Mouse (Mus musculus) spleen, adult 2 months (tissue): Measurements from ENCODE around the gene Bet1l. TPM values are rescaled to one million over a fixed set of nuclear protein-coding genes. Genes with fewer than 3 reads are reported as not detected.

Experiments
- DNase-seq, 2 experiments: peaks; one replicate each; pipeline versions ENCODE4 v3.0.0 to v3.0.0-alpha.2; 2012 to 2021; ENCODE audit warnings: low spot score in 2 of 2, low read depth in 1 of 2
- H3K27ac ChIP-seq: fragments of 200-500 bp; 2 replicates; pipeline ENCODE4 v1.5.1; 2012; ENCODE audit warnings: low read length, inconsistent platforms; ENCODE audit not compliant: insufficient read depth
- H3K27me3 ChIP-seq: fragments of 200-500 bp; 2 replicates; pipeline ENCODE4 v1.6.1; 2012; ENCODE audit warnings: mild to moderate bottlenecking, moderate library complexity, low read length, inconsistent platforms; ENCODE audit not compliant: control insufficient read depth, insufficient read depth
- H3K36me3 ChIP-seq: fragments of 200-500 bp; 2 replicates; pipeline ENCODE4 v1.6.1; 2012; ENCODE audit warnings: mild to moderate bottlenecking, low read length, inconsistent platforms; ENCODE audit not compliant: control insufficient read depth, insufficient read depth
- H3K4me1 ChIP-seq: fragments of 200-500 bp; 2 replicates; pipeline ENCODE4 v1.6.1; 2011; ENCODE audit warnings: inconsistent platforms; ENCODE audit not compliant: control insufficient read depth, insufficient read depth, insufficient read length
- H3K4me3 ChIP-seq: fragments of 200-500 bp; 2 replicates; pipeline ENCODE4 v1.5.1; 2011; ENCODE audit warnings: mild to moderate bottlenecking, inconsistent platforms; ENCODE audit not compliant: insufficient read depth, insufficient read length; ENCODE audit errors: extremely low read depth
- CTCF ChIP-seq: fragments of 200-500 bp; IDR thresholded peaks from 2 replicates; pipeline ENCODE4 v1.5.1; 2011; ENCODE audit warnings: mild to moderate bottlenecking, inconsistent platforms; ENCODE audit not compliant: insufficient read depth, insufficient read length, insufficient replicate concordance; ENCODE audit errors: extremely low read depth
- POLR2A ChIP-seq: fragments of 200-500 bp; IDR thresholded peaks from 2 replicates; pipeline ENCODE4 v1.6.1; 2011; ENCODE audit warnings: low read depth, low read length, inconsistent platforms
- WGBS: fragments of 180-500 bp; shearing (Covaris S2); methylation state at CpG from one replicate; pipeline ENCODE4 v1.1.7; 2018; 5-methylcytosine and 5-hydroxymethylcytosine counted together
- polyA plus RNA-seq: library from polyadenylated mRNA; depleted of rRNA; stranded (reverse); fragments of >200 nt; gene quantifications from 2 replicates; pipeline ENCODE4 v1.2.3, GENCODE M21; 2012

Gene Bet1l
- polyA plus RNA-seq, 1 experiment: 16.9 TPM

DNA sequence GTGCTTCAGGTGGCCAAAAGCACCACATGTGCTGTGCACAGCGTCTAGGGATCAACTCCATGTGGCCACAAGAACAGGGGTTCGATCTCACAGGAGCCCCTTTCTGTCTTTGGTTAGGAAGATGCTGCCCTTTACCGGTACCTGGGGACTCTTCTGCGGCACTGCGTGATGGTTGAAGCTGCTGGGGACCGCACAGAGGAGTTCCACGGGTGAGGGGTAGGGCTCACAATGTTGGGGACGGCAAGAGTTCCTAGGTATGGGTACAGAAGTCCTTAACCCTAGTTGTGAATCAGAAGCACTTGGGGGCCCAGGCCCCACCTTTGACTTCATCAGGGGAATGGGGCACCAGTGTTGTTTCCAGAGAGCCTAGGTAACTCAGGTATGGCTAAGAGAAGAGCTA lies 1.4 kb upstream of the Bet1l start:
- H3K4me1 ChIP-seq: peaks cover 10% of the 10 kb centered on the region
- 88% methylated on average over 8 of the region's 8 CpGs for WGBS
- TF ChIP-seq POLR2A (no peak), CTCF (no peak)
- H3K36me3 ChIP-seq: peaks cover 40% of the 10 kb centered on the region
- no peak overlapping the region for H3K4me3 ChIP-seq
- DNase-seq: no peak
- H3K27me3 ChIP-seq: no peaks in the 10 kb centered on the region
- no peak overlapping the region for H3K27ac ChIP-seq

DNA sequence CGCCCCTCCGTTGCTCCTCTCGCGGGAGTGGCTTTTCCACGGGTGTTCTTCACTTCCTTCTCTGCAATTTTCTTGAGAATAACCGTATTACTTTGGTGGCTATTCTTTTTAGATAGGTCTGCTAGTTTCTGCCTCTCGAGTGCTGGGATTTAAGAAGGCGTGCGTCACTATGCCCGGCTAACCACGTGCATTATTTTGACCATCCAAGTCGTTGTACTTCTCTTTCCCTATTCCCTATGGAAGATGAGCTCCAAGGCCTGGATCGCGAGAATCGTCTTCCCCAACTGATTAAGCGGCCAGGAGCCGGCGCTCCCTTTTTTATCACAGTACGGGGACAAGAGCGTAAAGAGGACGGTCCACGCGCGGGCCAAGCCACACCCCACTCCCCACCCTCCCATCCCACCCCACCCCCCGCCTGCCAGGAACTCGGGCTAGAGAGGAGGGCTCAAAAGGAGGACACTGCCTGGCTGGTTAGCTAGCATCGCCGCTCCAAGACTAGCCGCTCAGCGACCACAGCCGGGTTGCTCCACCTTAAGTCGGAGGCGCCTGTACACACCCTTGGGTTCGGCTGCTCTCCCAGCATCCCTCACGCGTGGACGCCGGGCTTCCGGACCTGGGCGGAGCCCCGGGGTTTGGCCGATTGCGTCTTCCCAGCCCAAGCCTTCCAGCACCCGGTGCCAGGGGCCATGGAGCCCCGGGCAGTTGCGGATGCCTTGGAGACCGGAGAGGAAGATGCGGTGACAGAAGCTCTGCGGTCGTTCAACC lies 410 bp downstream of the Bet1l start, which contains the start of gene Ric8a:
Gene Ric8a (plus strand): TSS at position 173 of the 765 bp plus-strand sequence.
- Histone ChIP-seq H3K27me3 (no peaks in the 10 kb centered on the region), H3K4me3 (peak within 1 kb of the TSS; percentile 86), H3K4me1 (peaks cover 10% of the 10 kb centered on the region), H3K36me3 (peaks cover 26% of the 10 kb centered on the region), H3K27ac (peak within 1 kb of the TSS; percentile 73)
- WGBS: under 1% methylated on average over 50 of the region's 50 CpGs
- DNase-seq: peak; percentile 47 to 84
- TF ChIP-seq CTCF: no peak
- TF ChIP-seq POLR2A: peak; percentile 37

DNA sequence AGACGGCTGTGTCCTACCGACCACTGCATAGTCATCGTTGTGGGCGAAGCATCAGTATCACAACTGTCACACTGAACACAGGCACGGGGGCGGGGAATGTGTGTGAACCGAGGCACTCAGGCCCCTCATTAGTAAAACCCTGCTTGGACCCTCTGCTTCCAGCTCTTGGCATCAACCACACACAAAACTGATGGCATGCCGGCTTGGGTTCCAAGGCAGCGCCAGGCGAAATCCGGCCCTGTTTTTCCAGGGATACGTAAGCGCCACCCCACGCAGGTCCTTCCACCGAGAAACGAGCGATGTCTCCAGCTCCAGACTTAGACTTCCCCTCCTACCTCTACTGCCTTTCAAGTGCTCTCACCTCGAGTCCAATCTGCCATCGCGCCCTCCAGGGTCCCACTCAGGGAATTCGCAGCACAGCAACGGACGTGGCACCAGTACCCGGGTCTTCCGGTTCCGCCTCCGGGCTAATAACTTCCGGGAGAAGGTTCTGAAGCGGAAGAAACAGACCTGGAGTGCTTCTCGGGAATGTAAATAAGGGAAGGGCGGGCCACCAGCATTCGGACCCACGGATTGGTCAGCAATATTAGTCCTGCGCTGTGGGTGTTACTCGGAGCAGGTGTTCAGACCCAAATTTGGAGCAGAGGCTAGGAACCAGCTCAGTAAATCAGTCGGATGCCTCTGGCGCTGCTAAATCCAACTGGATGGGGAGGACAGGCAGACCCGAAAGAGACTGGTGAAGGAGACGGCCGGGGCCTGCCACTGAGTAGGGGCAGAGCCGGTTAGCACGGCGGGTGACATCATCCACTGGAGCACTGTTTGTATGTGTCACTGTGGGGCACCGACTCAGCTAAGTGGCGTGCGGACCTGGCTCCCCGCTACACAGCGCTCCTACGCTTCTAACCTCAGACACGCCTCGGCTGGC lies 1.3 kb downstream of the Bet1l start, which contains the start of gene Gm45785:
Gene Gm45785 (minus strand): TSS at position 472 of the 925 bp plus-strand sequence.
- WGBS: under 1% methylated on average over 51 of the region's 51 CpGs
- peak within 1 kb of the TSS; percentile 73 for H3K27ac ChIP-seq
- no peaks in the 10 kb centered on the region for H3K27me3 ChIP-seq
- peaks cover 22% of the 10 kb centered on the region for H3K36me3 ChIP-seq
- peak within 1 kb of the TSS; percentile 86 for H3K4me3 ChIP-seq
- H3K4me1 ChIP-seq: peaks cover 10% of the 10 kb centered on the region
- DNase-seq: peak; percentile 47 to 74
- TF ChIP-seq POLR2A: peak; percentile 57
- no peak for TF ChIP-seq CTCF

DNA sequence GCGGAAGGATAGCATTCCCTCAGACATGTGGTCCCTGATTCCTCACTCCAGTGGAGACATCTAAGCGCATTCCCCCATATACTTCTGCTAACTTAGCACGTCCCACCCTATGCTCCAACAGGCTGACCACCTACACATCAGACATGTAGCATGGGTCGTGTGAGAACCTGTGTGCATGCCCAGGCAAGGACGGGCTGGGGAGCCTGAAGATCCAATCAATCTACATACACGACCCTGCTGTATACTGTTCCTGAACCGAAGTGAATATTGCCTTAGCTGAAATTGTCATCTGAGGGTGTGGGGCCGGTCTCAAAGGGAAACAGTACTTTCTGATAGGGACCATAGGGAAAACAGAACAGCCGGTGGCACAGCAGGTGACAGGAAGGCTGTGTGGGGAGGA lies 2.2 kb downstream of the Bet1l start:
- no peak for DNase-seq
- Histone ChIP-seq H3K4me1 (peaks cover 10% of the 10 kb centered on the region), H3K36me3 (peaks cover 16% of the 10 kb centered on the region), H3K4me3 (peak overlapping the region; percentile 86; the same call in 1 of the 2 replicates), H3K27ac (no peak overlapping the region), H3K27me3 (no peaks in the 10 kb centered on the region)
- TF ChIP-seq CTCF (no peak), POLR2A (no peak)
- 71% methylated on average over 9 of the region's 9 CpGs for WGBS

DNA sequence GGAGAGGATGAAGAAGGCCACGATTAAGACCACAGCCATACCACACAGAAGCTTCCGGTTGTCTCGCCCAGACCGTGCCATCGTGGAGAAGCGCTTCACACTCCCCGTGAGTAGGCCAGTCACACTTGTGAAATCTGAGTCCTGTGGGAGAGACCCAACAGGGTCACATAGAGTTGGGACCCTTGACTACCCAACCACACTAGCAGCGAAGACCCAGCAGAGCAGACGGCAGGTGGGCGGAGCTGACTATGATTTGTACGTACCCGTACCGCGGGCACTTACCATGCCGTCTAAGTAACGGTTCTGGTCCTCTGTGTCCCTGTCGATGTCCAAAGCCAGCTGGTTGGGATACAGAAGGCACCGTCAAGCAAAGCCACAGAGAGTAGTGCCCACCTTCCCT lies 2.9 kb downstream of the Bet1l start:
- H3K36me3 ChIP-seq: peaks cover 16% of the 10 kb centered on the region
- peaks cover 10% of the 10 kb centered on the region for H3K4me1 ChIP-seq
- 91% methylated on average over 18 of the region's 18 CpGs for WGBS
- no peak overlapping the region for H3K4me3 ChIP-seq
- no peak for DNase-seq
- no peak overlapping the region for H3K27ac ChIP-seq
- TF ChIP-seq CTCF (no peak), POLR2A (no peak)
- no peaks in the 10 kb centered on the region for H3K27me3 ChIP-seq

DNA sequence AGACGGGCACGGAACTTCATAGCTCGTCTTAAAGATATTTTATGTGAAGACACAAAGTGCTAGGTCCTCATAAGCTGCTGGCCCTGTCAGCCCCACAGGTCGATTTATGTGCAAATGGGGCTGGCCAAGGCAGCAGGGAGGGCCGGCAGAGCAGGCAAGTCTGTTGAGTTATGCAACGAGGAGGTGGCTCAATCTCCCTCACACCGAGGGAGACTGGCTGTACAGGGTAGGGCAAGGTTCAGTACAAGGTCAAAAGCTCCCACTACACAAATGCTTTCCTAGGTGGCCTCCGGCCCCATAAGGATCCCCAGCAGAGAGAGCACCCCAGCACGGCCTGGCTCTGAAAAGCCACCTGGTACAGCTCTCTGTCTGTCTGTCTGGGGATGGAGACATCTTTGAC lies 4.0 kb downstream of the Bet1l start:
- no peaks in the 10 kb centered on the region for H3K27me3 ChIP-seq
- H3K4me3 ChIP-seq: no peak overlapping the region
- 82% methylated on average over 9 of the region's 9 CpGs for WGBS
- peaks cover 6% of the 10 kb centered on the region for H3K4me1 ChIP-seq
- H3K36me3 ChIP-seq: peaks cover 10% of the 10 kb centered on the region
- H3K27ac ChIP-seq: no peak overlapping the region
- no peak for TF ChIP-seq CTCF
- no peak for TF ChIP-seq POLR2A
- no peak for DNase-seq
